ENCODE assay signal across 11 mouse cellular contexts in the genomic region with DNA sequence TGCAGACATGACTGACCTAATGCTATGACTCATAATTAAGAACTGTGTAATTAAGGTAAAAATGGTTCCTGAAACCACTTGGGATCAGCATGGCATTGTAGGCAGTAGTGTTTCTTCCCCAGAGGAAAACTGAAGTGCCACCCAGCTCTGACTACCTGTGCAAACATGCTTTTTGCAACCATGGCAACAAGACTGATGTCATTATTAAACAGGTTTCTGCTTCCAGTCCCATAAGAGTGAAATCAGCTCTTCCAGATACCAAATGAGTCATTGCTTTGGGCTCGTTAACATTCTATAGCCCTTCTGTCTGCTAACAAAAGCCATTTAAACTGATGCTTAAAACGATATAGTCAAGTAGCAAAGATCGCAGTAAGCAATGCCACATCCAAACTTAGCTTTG.
DNase-seq lines count a peak whose midpoint lies in the region; ATAC-seq and TF ChIP-seq lines count a peak whose summit lies in the region.
"Had no signal": no experiment of that assay in that cellular context is flagged by ENCODE, and none has a peak within 500 bp of the region (broad histone marks: within the 10 kb centered on the region; RNA-seq: fewer than 3 reads in every experiment).

No protein-coding gene starts in this region.

- ATAC-seq in hindbrain, embryonic 16.5 days, result peak; percentile 50; the same call in 1 of the 2 replicates
- ATAC-seq in neural tube, embryonic 14.5 days (ENCODE audit: low read depth), result peak; percentile 51; the same call in 1 of the 2 replicates
- ATAC-seq in embryonic facial prominence, embryonic 15.5 days (ENCODE audit: insufficient number of reproducible peaks, low FRiP score, low TSS enrichment, low read depth), result peak; percentile 80
- peak; percentile 98 for ATAC-seq in stomach, postnatal 0 days (ENCODE audit: low FRiP score, low TSS enrichment)

- H3K9me3 ChIP-seq in hindbrain, embryonic 16.5 days (ENCODE audit: control insufficient read depth, low read length), result no peaks in the 10 kb centered on the region
- no peaks in the 10 kb centered on the region for H3K9me3 ChIP-seq in hindbrain, embryonic 10.5 days
- H3K9me3 ChIP-seq in neural tube, embryonic 14.5 days (ENCODE audit: control insufficient read depth, low read length), result no peaks in the 10 kb centered on the region
- no peaks in the 10 kb centered on the region for H3K9me3 ChIP-seq in embryonic facial prominence, embryonic 15.5 days (replicated peaks)
- H3K9me3 ChIP-seq in stomach, postnatal 0 days (ENCODE audit: control insufficient read depth, low read length), result no peaks in the 10 kb centered on the region
- H3K9me3 ChIP-seq: embryonic facial prominence, embryonic 13.5 days had no signal

- DNase-seq in hindbrain, embryonic 10.5 days (ENCODE audit: low spot score), result no peak
- DNase-seq in neural tube, embryonic 10.5 days (ENCODE audit: extremely low spot score, low spot score), result no peak
- DNase-seq in stomach, postnatal 0 days (ENCODE audit: low spot score), result peak; percentile 26
- DNase-seq in heart, adult 11 months, result no peak
- DNase-seq: cerebellum, postnatal 14 days; kidney, adult 8-10 months had no signal

- 53% methylated on average over 3 of the region's 3 CpGs for WGBS in hindbrain, embryonic 16.5 days
- 93% methylated on average over 3 of the region's 3 CpGs for WGBS in hindbrain, embryonic 10.5 days
- 49% methylated on average over 3 of the region's 3 CpGs for WGBS in neural tube, embryonic 14.5 days
- 61% methylated on average over 3 of the region's 3 CpGs for WGBS in embryonic facial prominence, embryonic 15.5 days
- 50% methylated on average over 3 of the region's 3 CpGs for WGBS in stomach, postnatal 0 days

- H3K27me3 ChIP-seq in hindbrain, embryonic 16.5 days (replicated peaks; ENCODE audit: control insufficient read depth, insufficient read depth, low read length), result no peaks in the 10 kb centered on the region
- H3K27me3 ChIP-seq in hindbrain, embryonic 10.5 days (ENCODE audit: insufficient read depth, poor library complexity, severe bottlenecking), result no peaks in the 10 kb centered on the region
- no peaks in the 10 kb centered on the region for H3K27me3 ChIP-seq in neural tube, embryonic 14.5 days (ENCODE audit: control insufficient read depth, insufficient read depth, low read length)
- H3K27me3 ChIP-seq in embryonic facial prominence, embryonic 15.5 days, result no peaks in the 10 kb centered on the region
- H3K27me3 ChIP-seq in stomach, postnatal 0 days (ENCODE audit: control insufficient read depth, insufficient read depth, low read length), result no peaks in the 10 kb centered on the region
- H3K27me3 ChIP-seq: embryonic facial prominence, embryonic 13.5 days had no signal

- no peak overlapping the region for H3K4me3 ChIP-seq in hindbrain, embryonic 16.5 days (ENCODE audit: low read length)
- no peak overlapping the region for H3K4me3 ChIP-seq in hindbrain, embryonic 10.5 days
- H3K4me3 ChIP-seq in neural tube, embryonic 14.5 days (ENCODE audit: low read depth, low read length), result no peak overlapping the region
- H3K4me3 ChIP-seq in embryonic facial prominence, embryonic 15.5 days (replicated peaks), result no peak overlapping the region
- no peak overlapping the region for H3K4me3 ChIP-seq in stomach, postnatal 0 days (ENCODE audit: low read depth, low read length)
- H3K4me3 ChIP-seq: embryonic facial prominence, embryonic 13.5 days; layer of hippocampus, adult 2 months had no signal

- no peaks in the 10 kb centered on the region for H3K4me1 ChIP-seq in hindbrain, embryonic 16.5 days (ENCODE audit: control insufficient read depth, insufficient read depth, low read depth, low read length)
- H3K4me1 ChIP-seq in hindbrain, embryonic 10.5 days (replicated peaks), result no peaks in the 10 kb centered on the region
- H3K4me1 ChIP-seq in neural tube, embryonic 14.5 days (ENCODE audit: control insufficient read depth, insufficient read depth, low read length), result no peaks in the 10 kb centered on the region
- no peaks in the 10 kb centered on the region for H3K4me1 ChIP-seq in embryonic facial prominence, embryonic 15.5 days
- no peaks in the 10 kb centered on the region for H3K4me1 ChIP-seq in stomach, postnatal 0 days (replicated peaks; ENCODE audit: control insufficient read depth, insufficient read depth)
- H3K4me1 ChIP-seq: embryonic facial prominence, embryonic 13.5 days had no signal

- TF ChIP-seq EP300 in stomach, postnatal 0 days (optimal IDR thresholded peaks at IDR 0.05), result no peak

- H3K4me2 ChIP-seq in hindbrain, embryonic 16.5 days (ENCODE audit: low read length), result no peak overlapping the region
- H3K4me2 ChIP-seq in neural tube, embryonic 14.5 days (ENCODE audit: low read depth, low read length), result no peak overlapping the region
- H3K4me2 ChIP-seq in embryonic facial prominence, embryonic 15.5 days (replicated peaks), result no peak overlapping the region
- no peak overlapping the region for H3K4me2 ChIP-seq in stomach, postnatal 0 days (replicated peaks; ENCODE audit: low read depth)
- H3K4me2 ChIP-seq: embryonic facial prominence, embryonic 13.5 days had no signal

- no peak overlapping the region for H3K27ac ChIP-seq in hindbrain, embryonic 16.5 days (ENCODE audit: low read depth, low read length)
- no peak overlapping the region for H3K27ac ChIP-seq in hindbrain, embryonic 10.5 days
- H3K27ac ChIP-seq in neural tube, embryonic 14.5 days (ENCODE audit: low read depth, low read length), result no peak overlapping the region
- H3K27ac ChIP-seq in embryonic facial prominence, embryonic 15.5 days (replicated peaks), result no peak overlapping the region
- no peak overlapping the region for H3K27ac ChIP-seq in stomach, postnatal 0 days (replicated peaks)
- H3K27ac ChIP-seq: embryonic facial prominence, embryonic 13.5 days; layer of hippocampus, adult 2 months had no signal

- no peaks in the 10 kb centered on the region for H3K36me3 ChIP-seq in hindbrain, embryonic 16.5 days (ENCODE audit: control insufficient read depth, insufficient read depth, low read length)
- H3K36me3 ChIP-seq in hindbrain, embryonic 10.5 days, result no peaks in the 10 kb centered on the region
- no peaks in the 10 kb centered on the region for H3K36me3 ChIP-seq in neural tube, embryonic 14.5 days (ENCODE audit: control insufficient read depth, insufficient read depth, low read length)
- no peaks in the 10 kb centered on the region for H3K36me3 ChIP-seq in embryonic facial prominence, embryonic 15.5 days
- H3K36me3 ChIP-seq in stomach, postnatal 0 days (ENCODE audit: control insufficient read depth, insufficient read depth, low read length), result no peaks in the 10 kb centered on the region
- H3K36me3 ChIP-seq: embryonic facial prominence, embryonic 13.5 days had no signal

- H3K9ac ChIP-seq in hindbrain, embryonic 16.5 days (ENCODE audit: low read depth, low read length), result no peak overlapping the region
- H3K9ac ChIP-seq in neural tube, embryonic 14.5 days (replicated peaks; ENCODE audit: low read depth, low read length), result no peak overlapping the region
- no peak overlapping the region for H3K9ac ChIP-seq in embryonic facial prominence, embryonic 15.5 days
- H3K9ac ChIP-seq in stomach, postnatal 0 days (ENCODE audit: low read length), result no peak overlapping the region
- H3K9ac ChIP-seq: embryonic facial prominence, embryonic 13.5 days had no signal

- TF ChIP-seq CTCF in stomach, postnatal 0 days (IDR thresholded peaks at IDR 0.05; ENCODE audit: low read depth), result no peak
